Mouse (Mus musculus): Measurements from ENCODE around the gene Rbfox3. TPM values are rescaled to one million over a fixed set of nuclear protein-coding genes. Genes with fewer than 3 reads are reported as not detected.

Gene Rbfox3
- polyA plus RNA-seq, 2 experiments, result 0.08 to 0.17 TPM

GRCm38 (mm10) chr11:118486281-118486680, 425.1 kb downstream of the Rbfox3 start:
- H3K4me1 ChIP-seq (replicated peaks; ENCODE audit: control insufficient read depth in 2 of 2, insufficient read depth in 2 of 2, low read length in 1 of 2), result no peaks in the 10 kb centered on the region
- no peak overlapping the region for H3K4me3 ChIP-seq (ENCODE audit: insufficient read depth in 1 of 2, low read depth in 2 of 2, low read length in 2 of 2)
- 88% methylated on average over 6 of the region's 6 CpGs for WGBS (ENCODE audit: insufficient replicate concordance)
- no peaks in the 10 kb centered on the region for H3K9me3 ChIP-seq (ENCODE audit: control insufficient read depth, low read length)
- H3K9ac ChIP-seq (replicated peaks), result no peak overlapping the region
- DNase-seq (ENCODE audit: low read depth in 3 of 3, low spot score in 3 of 3), result no peak
- no peaks in the 10 kb centered on the region for H3K27me3 ChIP-seq (ENCODE audit: control insufficient read depth, insufficient read depth, low read length)
- H3K36me3 ChIP-seq (replicated peaks; ENCODE audit: control insufficient read depth, insufficient read depth, low read depth), result no peaks in the 10 kb centered on the region; the same call in 1 of the 2 replicates
- ATAC-seq (ENCODE audit: insufficient read depth), result no peak
- no peak overlapping the region for H3K4me2 ChIP-seq (ENCODE audit: low read depth)
- no peak for TF ChIP-seq EP300 (IDR thresholded peaks at IDR 0.05; ENCODE audit: low read depth)
- no peak overlapping the region for H3K27ac ChIP-seq

DNA sequence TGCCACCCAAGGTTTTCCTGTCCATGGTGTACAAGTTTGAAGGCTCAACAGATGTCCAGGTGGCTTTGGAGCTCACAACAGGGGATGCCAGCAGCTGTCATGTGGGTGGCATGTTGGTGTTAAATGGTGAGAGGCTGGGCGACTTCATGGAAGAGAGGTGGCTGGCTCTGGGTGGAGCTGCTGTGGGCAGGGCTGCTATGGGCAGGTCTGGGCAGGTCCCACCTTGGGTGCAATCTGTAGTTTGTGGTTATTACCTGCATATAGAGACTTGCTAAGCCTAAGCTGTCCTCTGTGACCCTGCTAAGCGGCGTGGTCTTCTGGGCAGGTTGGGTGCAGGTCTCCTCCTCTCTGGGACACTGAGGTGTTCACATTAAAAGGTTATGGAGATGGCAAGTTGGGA, 425.6 kb downstream of the Rbfox3 start:
- Histone ChIP-seq H3K36me3 (replicated peaks; ENCODE audit: control insufficient read depth, insufficient read depth, low read depth) (no peaks in the 10 kb centered on the region; the same call in 1 of the 2 replicates), H3K27ac (no peak overlapping the region), H3K4me2 (ENCODE audit: low read depth) (no peak overlapping the region), H3K4me3 (ENCODE audit: insufficient read depth in 1 of 2, low read depth in 2 of 2, low read length in 2 of 2) (no peak overlapping the region), H3K4me1 (replicated peaks; ENCODE audit: control insufficient read depth in 2 of 2, insufficient read depth in 2 of 2, low read length in 1 of 2) (no peaks in the 10 kb centered on the region), H3K9me3 (ENCODE audit: control insufficient read depth, low read length) (no peaks in the 10 kb centered on the region), H3K9ac (replicated peaks) (no peak overlapping the region), H3K27me3 (ENCODE audit: control insufficient read depth, insufficient read depth, low read length) (no peaks in the 10 kb centered on the region)
- no peak for DNase-seq (ENCODE audit: low read depth in 3 of 3, low spot score in 3 of 3)
- TF ChIP-seq EP300 (IDR thresholded peaks at IDR 0.05; ENCODE audit: low read depth) (no peak), CTCF (IDR thresholded peaks at IDR 0.05; ENCODE audit: low read depth) (no peak)
- WGBS (ENCODE audit: insufficient replicate concordance), result 86% methylated on average over 3 of the region's 3 CpGs
- ATAC-seq (ENCODE audit: insufficient read depth), result no peak

DNA sequence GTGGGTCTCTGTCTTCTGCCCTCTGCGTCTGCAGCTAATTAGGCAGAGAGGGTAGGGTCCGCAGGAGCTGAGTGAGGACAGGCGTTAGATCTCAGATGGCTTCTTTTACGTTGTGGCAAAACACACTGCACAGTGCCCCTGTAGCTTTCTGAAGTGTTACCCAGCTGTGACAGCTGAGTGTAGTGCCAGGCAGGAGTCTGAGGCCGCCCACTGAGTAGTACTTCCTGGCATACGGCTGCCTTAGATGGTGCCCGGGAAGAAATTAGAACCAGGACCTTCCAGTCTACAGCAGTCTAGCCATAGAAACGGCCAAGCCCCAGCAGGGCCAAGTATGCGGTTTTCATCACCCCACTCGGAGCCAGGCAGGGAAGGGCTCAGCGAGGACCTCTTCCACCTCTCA, 426.1 kb downstream of the Rbfox3 start:
- H3K36me3 ChIP-seq (replicated peaks; ENCODE audit: control insufficient read depth, insufficient read depth, low read depth), result no peaks in the 10 kb centered on the region; the same call in 1 of the 2 replicates
- no peak for ATAC-seq (ENCODE audit: insufficient read depth)
- WGBS (ENCODE audit: insufficient replicate concordance), result 73% methylated on average over 11 of the region's 11 CpGs

GRCm38 (mm10) chr11:118484169-118484568, 427.2 kb downstream of the Rbfox3 start:
- H3K36me3 ChIP-seq (replicated peaks; ENCODE audit: control insufficient read depth, insufficient read depth, low read depth), result no peaks in the 10 kb centered on the region; the same call in 1 of the 2 replicates
- TF ChIP-seq EP300 (IDR thresholded peaks at IDR 0.05; ENCODE audit: low read depth), result no peak
- no peak for TF ChIP-seq CTCF (IDR thresholded peaks at IDR 0.05; ENCODE audit: low read depth)
- H3K4me1 ChIP-seq (replicated peaks; ENCODE audit: control insufficient read depth in 2 of 2, insufficient read depth in 2 of 2, low read length in 1 of 2), result no peaks in the 10 kb centered on the region
- no peak for DNase-seq (ENCODE audit: low read depth in 3 of 3, low spot score in 3 of 3)
- WGBS (ENCODE audit: insufficient replicate concordance), result 85% methylated on average over 8 of the region's 8 CpGs
- no peaks in the 10 kb centered on the region for H3K27me3 ChIP-seq (ENCODE audit: control insufficient read depth, insufficient read depth, low read length)
- no peaks in the 10 kb centered on the region for H3K9me3 ChIP-seq (ENCODE audit: control insufficient read depth, low read length)
- ATAC-seq (ENCODE audit: insufficient read depth), result no peak
- no peak overlapping the region for H3K9ac ChIP-seq (replicated peaks)
- H3K27ac ChIP-seq, result no peak overlapping the region
- no peak overlapping the region for H3K4me2 ChIP-seq (ENCODE audit: low read depth)
- H3K4me3 ChIP-seq (ENCODE audit: insufficient read depth in 1 of 2, low read depth in 2 of 2, low read length in 2 of 2), result no peak overlapping the region

More for the DNA sequence above, 426.1 kb downstream of the Rbfox3 start:
- Histone ChIP-seq H3K9ac (replicated peaks) (no peak overlapping the region), H3K4me3 (ENCODE audit: insufficient read depth in 1 of 2, low read depth in 2 of 2, low read length in 2 of 2) (no peak overlapping the region), H3K27me3 (ENCODE audit: control insufficient read depth, insufficient read depth, low read length) (no peaks in the 10 kb centered on the region), H3K27ac (no peak overlapping the region), H3K4me1 (replicated peaks; ENCODE audit: control insufficient read depth in 2 of 2, insufficient read depth in 2 of 2, low read length in 1 of 2) (no peaks in the 10 kb centered on the region), H3K4me2 (ENCODE audit: low read depth) (no peak overlapping the region), H3K9me3 (ENCODE audit: control insufficient read depth, low read length) (no peaks in the 10 kb centered on the region)
- TF ChIP-seq EP300 (IDR thresholded peaks at IDR 0.05; ENCODE audit: low read depth), result no peak
- no peak for TF ChIP-seq CTCF (IDR thresholded peaks at IDR 0.05; ENCODE audit: low read depth)
- no peak for DNase-seq (ENCODE audit: low read depth in 3 of 3, low spot score in 3 of 3)

GRCm38 (mm10) chr11:118481751-118482150, 429.6 kb downstream of the Rbfox3 start:
- no peak overlapping the region for H3K4me3 ChIP-seq (ENCODE audit: insufficient read depth in 1 of 2, low read depth in 2 of 2, low read length in 2 of 2)
- ATAC-seq (ENCODE audit: insufficient read depth), result no peak
- peaks cover 5 to 6% of the 10 kb centered on the region in 2 experiments for H3K4me1 ChIP-seq (replicated peaks; ENCODE audit: control insufficient read depth in 2 of 2, insufficient read depth in 2 of 2, low read length in 1 of 2)
- no peaks in the 10 kb centered on the region for H3K9me3 ChIP-seq (ENCODE audit: control insufficient read depth, low read length)
- H3K27ac ChIP-seq, result no peak overlapping the region
- 81% methylated on average over 14 of the region's 14 CpGs for WGBS (ENCODE audit: insufficient replicate concordance)
- H3K9ac ChIP-seq (replicated peaks), result no peak overlapping the region
- no peaks in the 10 kb centered on the region; the same call in 1 of the 2 replicates for H3K36me3 ChIP-seq (replicated peaks; ENCODE audit: control insufficient read depth, insufficient read depth, low read depth)
- no peak for DNase-seq (ENCODE audit: low read depth in 3 of 3, low spot score in 3 of 3)
- H3K4me2 ChIP-seq (ENCODE audit: low read depth), result no peak overlapping the region
- no peak for TF ChIP-seq CTCF (IDR thresholded peaks at IDR 0.05; ENCODE audit: low read depth)
- no peak for TF ChIP-seq EP300 (IDR thresholded peaks at IDR 0.05; ENCODE audit: low read depth)
- no peaks in the 10 kb centered on the region for H3K27me3 ChIP-seq (ENCODE audit: control insufficient read depth, insufficient read depth, low read length)

All from liver, embryonic 14.5 days (tissue).